16 mouse cellular contexts compared by ENCODE assay signal in the genomic region with DNA sequence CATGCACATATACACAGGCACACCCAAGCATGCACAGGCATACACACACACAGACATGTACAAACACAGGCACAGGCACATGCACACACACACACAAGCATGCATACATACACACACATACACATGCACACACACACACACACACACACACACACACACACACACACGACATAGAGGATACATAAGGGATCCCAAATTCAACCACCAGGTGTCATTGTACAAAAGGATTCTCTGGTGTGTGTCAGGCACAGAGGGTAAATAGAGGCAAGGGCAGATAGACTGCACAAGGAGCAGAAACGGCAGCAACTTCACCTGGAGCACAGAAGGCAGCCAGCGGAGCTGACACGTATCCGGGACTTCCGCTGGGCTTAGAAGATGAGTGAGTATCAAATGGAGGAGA.
DNase-seq lines count a peak whose midpoint lies in the region; ATAC-seq lines count a peak whose summit lies in the region.
"Had no signal": no experiment of that assay in that cellular context is flagged by ENCODE, and none has a peak within 500 bp of the region (broad histone marks: within the 10 kb centered on the region; RNA-seq: fewer than 3 reads in every experiment).

No protein-coding gene starts in this region.

- no peak overlapping the region for H3K4me2 ChIP-seq in kidney, embryonic 14.5 days (replicated peaks; ENCODE audit: low read depth, low read length)
- H3K4me2 ChIP-seq in kidney, embryonic 15.5 days = no peak overlapping the region
- H3K4me2 ChIP-seq in neural tube, embryonic 12.5 days (replicated peaks) = no peak overlapping the region
- H3K4me2 ChIP-seq: embryonic facial prominence, embryonic 12.5 days; heart, embryonic 15.5 days; hindbrain, embryonic 12.5 days; midbrain, embryonic 15.5 days had no signal

- H3K9me3 ChIP-seq in kidney, embryonic 14.5 days (ENCODE audit: control insufficient read depth, low read length) = no peaks in the 10 kb centered on the region
- no peaks in the 10 kb centered on the region for H3K9me3 ChIP-seq in kidney, embryonic 15.5 days (replicated peaks)
- no peaks in the 10 kb centered on the region for H3K9me3 ChIP-seq in neural tube, embryonic 12.5 days
- H3K9me3 ChIP-seq: embryonic facial prominence, embryonic 12.5 days; heart, embryonic 15.5 days; hindbrain, embryonic 12.5 days; midbrain, embryonic 15.5 days had no signal

- ATAC-seq in kidney, embryonic 14.5 days (ENCODE audit: low FRiP score, low TSS enrichment) = peak; percentile 32; the same call in 1 of the 2 replicates
- no peak for ATAC-seq in kidney, embryonic 15.5 days (replicated peaks; ENCODE audit: low FRiP score)
- ATAC-seq in neural tube, embryonic 12.5 days (ENCODE audit: low FRiP score, low read depth) = no peak
- ATAC-seq in granulocyte monocyte progenitor cell, adult 5-6 weeks (replicated peaks; ENCODE audit: poor library complexity, severe bottlenecking) = no peak
- ATAC-seq: midbrain, embryonic 15.5 days; Patski had no signal

- no peak overlapping the region for H3K4me3 ChIP-seq in kidney, embryonic 14.5 days (ENCODE audit: low read length)
- H3K4me3 ChIP-seq in kidney, embryonic 15.5 days (replicated peaks) = no peak overlapping the region
- no peak overlapping the region for H3K4me3 ChIP-seq in neural tube, embryonic 12.5 days
- H3K4me3 ChIP-seq: embryonic facial prominence, embryonic 12.5 days; heart, embryonic 15.5 days; hindbrain, embryonic 12.5 days; midbrain, embryonic 15.5 days had no signal

- no peak overlapping the region for H3K27ac ChIP-seq in kidney, embryonic 14.5 days (ENCODE audit: low read depth, low read length)
- H3K27ac ChIP-seq in kidney, embryonic 15.5 days = no peak overlapping the region
- peak overlapping the region; percentile 29; the same call in 1 of the 2 replicates for H3K27ac ChIP-seq in neural tube, embryonic 12.5 days
- H3K27ac ChIP-seq: embryonic facial prominence, embryonic 12.5 days; heart, embryonic 15.5 days; hindbrain, embryonic 12.5 days; liver, embryonic 14.5 days; midbrain, embryonic 15.5 days had no signal

- H3K9ac ChIP-seq in kidney, embryonic 14.5 days (ENCODE audit: low read depth, low read length) = no peak overlapping the region
- no peak overlapping the region for H3K9ac ChIP-seq in kidney, embryonic 15.5 days
- no peak overlapping the region for H3K9ac ChIP-seq in neural tube, embryonic 12.5 days
- H3K9ac ChIP-seq: embryonic facial prominence, embryonic 12.5 days; heart, embryonic 15.5 days; hindbrain, embryonic 12.5 days; liver, embryonic 14.5 days; midbrain, embryonic 15.5 days had no signal

- no peaks in the 10 kb centered on the region for H3K27me3 ChIP-seq in kidney, embryonic 14.5 days (ENCODE audit: control insufficient read depth, insufficient read depth, low read length)
- H3K27me3 ChIP-seq in kidney, embryonic 15.5 days = no peaks in the 10 kb centered on the region
- H3K27me3 ChIP-seq in neural tube, embryonic 12.5 days (replicated peaks) = no peaks in the 10 kb centered on the region
- H3K27me3 ChIP-seq: embryonic facial prominence, embryonic 12.5 days; hindbrain, embryonic 12.5 days; midbrain, embryonic 15.5 days; Patski had no signal

- H3K36me3 ChIP-seq in kidney, embryonic 14.5 days (ENCODE audit: control insufficient read depth, insufficient read depth, low read length) = no peaks in the 10 kb centered on the region
- no peaks in the 10 kb centered on the region for H3K36me3 ChIP-seq in kidney, embryonic 15.5 days
- no peaks in the 10 kb centered on the region for H3K36me3 ChIP-seq in neural tube, embryonic 12.5 days
- H3K36me3 ChIP-seq: embryonic facial prominence, embryonic 12.5 days; heart, embryonic 15.5 days; hindbrain, embryonic 12.5 days; midbrain, embryonic 15.5 days had no signal

- 78% methylated on average over 6 of the region's 6 CpGs for WGBS in kidney, embryonic 14.5 days
- WGBS in kidney, embryonic 15.5 days = 82% methylated on average over 6 of the region's 6 CpGs
- 87% methylated on average over 6 of the region's 6 CpGs for WGBS in neural tube, embryonic 12.5 days

- H3K4me1 ChIP-seq in kidney, embryonic 14.5 days (ENCODE audit: control insufficient read depth, insufficient read depth, low read length) = no peaks in the 10 kb centered on the region
- peaks cover 6% of the 10 kb centered on the region; the same call in 1 of the 2 replicates for H3K4me1 ChIP-seq in kidney, embryonic 15.5 days
- peaks cover 28% of the 10 kb centered on the region for H3K4me1 ChIP-seq in neural tube, embryonic 12.5 days
- H3K4me1 ChIP-seq: heart, embryonic 15.5 days; midbrain, embryonic 15.5 days had no signal

- no peak for DNase-seq in neural tube, embryonic 10.5 days (ENCODE audit: extremely low spot score, low spot score)
- DNase-seq in naive thymus-derived CD4-positive, alpha-beta T cell, adult 2 months (ENCODE audit: low read depth) = peak; percentile 6
- no peak for DNase-seq in cerebellum, adult 8-10 months
- DNase-seq: cerebellum, postnatal 36 days; kidney, adult 18-20 months; right cerebral cortex, adult 18-20 months had no signal
